Mouse (Mus musculus): ENCODE measurements around the gene Dclk1.

Dclk1 gene

GRCm38 (mm10) chr3:55449148-55449547 is 207.0 kb downstream of the Dclk1 start:
- no peak for DNase-seq (ENCODE audit: low spot score)

- DNase-seq (ENCODE audit: low spot score): no peak
Observed at GRCm38 (mm10) chr3:55451035-55451434, 208.9 kb downstream of the Dclk1 start.

- no peak for DNase-seq (ENCODE audit: low spot score)
Observed at GRCm38 (mm10) chr3:55451877-55452276, 209.7 kb downstream of the Dclk1 start.

GRCm38 (mm10) chr3:55452464-55452863 is 210.3 kb downstream of the Dclk1 start:
- no peak for DNase-seq (ENCODE audit: low spot score)

GRCm38 (mm10) chr3:55461092-55461491 is 218.9 kb downstream of the Dclk1 start:
- no peak for DNase-seq (ENCODE audit: low spot score)

- DNase-seq (ENCODE audit: low spot score): peak; percentile 1
Observed at GRCm38 (mm10) chr3:55461685-55462655, 219.8 kb downstream of the Dclk1 start.

GRCm38 (mm10) chr3:55462904-55463668 is 220.9 kb downstream of the Dclk1 start:
- no peak for DNase-seq (ENCODE audit: low spot score)

GRCm38 (mm10) chr3:55464226-55464625 is 222.1 kb downstream of the Dclk1 start:
- no peak for DNase-seq (ENCODE audit: low spot score)

GRCm38 (mm10) chr3:55465785-55466184 is 223.6 kb downstream of the Dclk1 start:
- DNase-seq (ENCODE audit: low spot score): no peak

- no peak for DNase-seq (ENCODE audit: low spot score)
Observed at GRCm38 (mm10) chr3:55466348-55466747, 224.2 kb downstream of the Dclk1 start.

- DNase-seq (ENCODE audit: low spot score): no peak
Observed at GRCm38 (mm10) chr3:55472110-55472509, 229.9 kb downstream of the Dclk1 start, which contains the start of gene Gm21954. TSS of gene Gm21954 (minus strand) at chr3:55472210.

- DNase-seq (ENCODE audit: low spot score): no peak
Observed at GRCm38 (mm10) chr3:55473146-55473545, 231.0 kb downstream of the Dclk1 start.

- DNase-seq (ENCODE audit: low spot score): no peak
Observed at GRCm38 (mm10) chr3:55476694-55477093, 234.5 kb downstream of the Dclk1 start.

GRCm38 (mm10) chr3:55479306-55479705 is 237.1 kb downstream of the Dclk1 start:
- no peak for DNase-seq (ENCODE audit: low spot score)

- no peak for DNase-seq (ENCODE audit: low spot score)
Observed at GRCm38 (mm10) chr3:55481140-55481539, 239.0 kb downstream of the Dclk1 start.

GRCm38 (mm10) chr3:55483328-55483727 is 241.2 kb downstream of the Dclk1 start:
- DNase-seq (ENCODE audit: low spot score): no peak

- no peak for DNase-seq (ENCODE audit: low spot score)
Observed at GRCm38 (mm10) chr3:55489231-55489990, 247.2 kb downstream of the Dclk1 start.

- no peak for DNase-seq (ENCODE audit: low spot score)
Observed at GRCm38 (mm10) chr3:55492021-55492420, 249.9 kb downstream of the Dclk1 start.

GRCm38 (mm10) chr3:55494348-55494747 is 252.2 kb downstream of the Dclk1 start:
- DNase-seq (ENCODE audit: low spot score): no peak

- no peak for DNase-seq (ENCODE audit: low spot score)
Observed at GRCm38 (mm10) chr3:55495231-55495630, 253.1 kb downstream of the Dclk1 start.

GRCm38 (mm10) chr3:55495866-55496265 is 253.7 kb downstream of the Dclk1 start:
- DNase-seq (ENCODE audit: low spot score): no peak

- DNase-seq (ENCODE audit: low spot score): no peak
Observed at GRCm38 (mm10) chr3:55496462-55496941, 254.3 kb downstream of the Dclk1 start.
